Mouse (Mus musculus): ENCODE measurements around the gene Tmem221.

Tmem221 gene

GRCm38 (mm10) chr8:71558071-71558957 lies at the start of gene Tmem221:
Gene Tmem221 (minus strand): TSS chr8:71558871.
- peak; percentile 29 for DNase-seq

- no peak for DNase-seq
These were observed 45.4 kb upstream of the Tmem221 start for GRCm38 (mm10) chr8:71604021-71604420.

DNA sequence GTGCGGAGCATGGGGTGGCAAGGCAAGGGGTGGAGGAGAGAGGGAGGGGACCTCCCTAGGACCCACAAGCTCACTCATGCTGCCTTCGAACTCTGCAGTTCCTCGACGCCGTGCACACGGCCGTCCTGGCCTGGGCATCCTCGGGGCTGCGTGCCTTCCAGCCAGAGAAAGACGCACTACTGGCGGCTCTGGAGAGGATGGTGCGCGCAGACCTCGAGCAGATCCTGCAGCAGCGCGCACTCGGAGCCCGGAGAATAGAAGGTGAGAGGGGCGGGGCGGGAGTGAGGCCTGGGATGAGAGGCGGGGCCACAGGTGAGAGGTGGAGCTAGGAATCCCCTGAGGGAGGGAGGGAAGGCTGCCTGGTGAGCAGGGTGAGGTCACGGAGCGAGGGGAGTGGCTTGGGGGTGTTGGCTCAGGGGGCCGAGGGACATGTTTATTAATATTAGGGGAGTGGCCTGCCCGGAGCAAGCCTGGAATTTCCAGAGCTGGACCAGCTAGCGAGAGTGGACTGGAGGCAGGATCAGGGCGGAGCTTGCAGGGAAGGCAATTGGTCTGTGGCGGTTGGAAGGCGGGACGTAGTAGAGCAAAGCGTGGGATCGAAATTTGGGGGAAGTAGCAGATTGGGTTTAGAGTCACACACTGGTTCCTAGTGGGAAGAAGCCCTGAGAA lies 44.1 kb upstream of the Tmem221 start:
- DNase-seq, result peak; percentile 83

DNA sequence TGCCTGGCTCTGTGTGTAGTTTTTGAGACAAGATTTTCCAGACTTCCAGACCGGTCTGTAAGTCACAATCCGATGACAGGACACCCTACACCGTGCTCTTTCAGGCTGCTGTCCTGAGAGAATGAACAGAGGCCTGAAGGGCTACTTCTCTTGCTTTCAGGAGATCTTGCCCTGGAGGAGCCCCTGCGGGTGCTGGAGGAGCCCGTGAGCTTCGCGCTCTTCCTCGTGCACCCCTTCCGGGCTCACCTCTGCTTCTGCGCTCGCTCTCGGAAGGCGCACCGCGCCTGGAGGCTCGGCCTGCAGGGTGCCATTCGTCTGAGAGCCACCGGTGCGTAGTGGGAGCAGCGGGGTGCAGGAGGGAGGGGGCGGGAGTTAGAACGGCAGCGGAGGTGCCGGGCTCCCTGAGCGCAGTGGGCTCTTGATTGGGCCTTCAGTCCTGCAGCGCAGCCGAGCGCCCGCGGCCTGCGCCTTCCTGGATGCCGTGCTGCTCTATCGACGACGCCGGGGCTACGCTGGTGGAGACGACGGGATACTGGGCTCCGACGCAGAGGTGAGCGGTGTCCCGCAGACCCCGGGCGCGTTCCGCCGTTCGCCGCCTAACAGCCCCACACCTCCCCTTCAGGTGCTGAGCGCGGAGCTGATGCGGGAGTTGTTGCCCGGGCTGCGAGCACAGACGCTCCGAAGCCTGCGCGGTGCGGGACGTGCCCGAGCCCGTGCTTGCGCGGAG lies 43.4 kb upstream of the Tmem221 start:
- DNase-seq, result peak; percentile 52

DNA sequence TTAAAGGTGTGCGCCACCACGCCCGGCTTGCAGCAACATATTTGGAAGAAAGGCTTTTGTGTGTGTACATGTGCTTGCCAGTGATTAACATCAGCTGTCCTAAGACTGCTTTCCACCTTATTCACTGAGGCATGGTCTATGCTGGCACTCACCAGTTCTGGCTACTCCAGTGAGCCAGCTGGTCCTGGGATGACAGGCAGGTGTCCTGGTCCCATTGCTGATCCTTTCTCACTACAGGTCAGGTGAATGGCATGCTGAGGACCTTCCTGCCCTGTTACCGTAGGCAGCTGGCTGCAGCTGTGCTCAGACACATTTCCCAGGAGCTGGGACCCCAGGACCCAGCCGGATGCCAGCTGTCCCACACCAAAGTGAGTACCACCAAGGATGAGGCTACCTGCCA lies 40.2 kb upstream of the Tmem221 start:
- no peak for DNase-seq

DNA sequence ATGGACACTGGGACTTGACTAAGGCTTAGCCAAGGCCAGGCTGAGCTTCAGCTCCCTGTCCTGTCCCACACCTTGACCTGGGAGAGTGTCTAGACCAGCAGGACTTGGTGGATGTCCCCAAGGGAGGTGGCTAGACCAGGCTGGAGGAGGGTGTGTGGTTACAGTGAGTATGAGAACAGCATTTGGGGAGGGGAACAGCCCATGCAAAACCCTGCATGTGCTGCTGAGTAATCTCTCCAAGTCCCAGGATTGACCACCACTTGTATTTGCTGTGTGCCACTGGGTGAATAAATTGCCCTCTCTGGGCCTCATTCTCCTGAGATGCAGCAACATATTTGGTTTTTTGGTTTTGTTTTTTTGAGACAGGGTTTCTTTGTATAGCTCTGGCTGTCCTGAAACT lies 39.7 kb upstream of the Tmem221 start:
- no peak for DNase-seq

GRCm38 (mm10) chr8:71597451-71597850 lies 38.8 kb upstream of the Tmem221 start, which contains the start of gene Fam129c:
Gene Fam129c (plus strand): TSS chr8:71597648.
- DNase-seq, result no peak

DNA sequence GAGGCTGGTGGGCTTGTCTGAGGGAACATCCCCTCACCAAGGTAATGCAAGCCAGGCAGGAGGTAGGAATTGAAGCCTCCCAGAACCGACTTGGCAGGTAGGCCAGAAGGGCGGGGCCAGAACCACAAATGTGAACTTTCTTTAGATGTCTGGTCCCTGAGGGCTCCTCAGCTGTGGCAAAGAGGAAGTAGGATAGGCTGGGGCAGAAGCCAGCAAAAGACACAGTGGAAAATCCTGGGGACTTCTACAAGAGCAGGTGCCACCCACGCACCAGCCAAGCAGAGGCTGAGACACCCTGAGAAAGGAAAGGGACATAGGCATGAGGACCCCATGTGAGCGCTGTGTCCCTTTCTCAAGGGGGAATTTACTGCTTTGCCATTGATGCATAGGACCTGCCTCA lies 38.1 kb upstream of the Tmem221 start:
- DNase-seq, result no peak

DNA sequence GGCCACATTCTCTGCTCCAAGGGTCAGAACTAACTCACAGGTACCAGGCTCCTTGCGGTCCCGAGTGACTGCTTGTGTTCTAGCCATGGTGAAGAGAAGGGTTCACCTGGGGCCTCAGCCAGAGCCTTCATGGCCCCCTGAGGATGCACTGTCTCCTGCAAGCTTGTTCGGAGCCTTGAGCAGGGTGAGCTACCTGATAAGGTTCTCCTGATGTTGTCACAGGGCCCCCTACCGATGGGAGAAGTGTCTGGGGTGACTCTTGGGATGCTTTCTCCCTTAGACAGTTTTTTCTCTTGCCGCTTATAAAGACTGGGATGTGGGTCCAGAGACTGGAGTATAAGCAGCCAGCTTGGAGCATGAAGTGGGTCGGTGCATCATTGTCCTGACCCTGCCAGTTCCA lies 37.7 kb upstream of the Tmem221 start:
- no peak for DNase-seq

- DNase-seq, result peak; percentile 90
These were observed 37.2 kb upstream of the Tmem221 start for GRCm38 (mm10) chr8:71595862-71596261.

- no peak for DNase-seq
These were observed 35.7 kb upstream of the Tmem221 start for GRCm38 (mm10) chr8:71594324-71594722.

GRCm38 (mm10) chr8:71593556-71594323 lies 35.1 kb upstream of the Tmem221 start:
- no peak for DNase-seq

DNA sequence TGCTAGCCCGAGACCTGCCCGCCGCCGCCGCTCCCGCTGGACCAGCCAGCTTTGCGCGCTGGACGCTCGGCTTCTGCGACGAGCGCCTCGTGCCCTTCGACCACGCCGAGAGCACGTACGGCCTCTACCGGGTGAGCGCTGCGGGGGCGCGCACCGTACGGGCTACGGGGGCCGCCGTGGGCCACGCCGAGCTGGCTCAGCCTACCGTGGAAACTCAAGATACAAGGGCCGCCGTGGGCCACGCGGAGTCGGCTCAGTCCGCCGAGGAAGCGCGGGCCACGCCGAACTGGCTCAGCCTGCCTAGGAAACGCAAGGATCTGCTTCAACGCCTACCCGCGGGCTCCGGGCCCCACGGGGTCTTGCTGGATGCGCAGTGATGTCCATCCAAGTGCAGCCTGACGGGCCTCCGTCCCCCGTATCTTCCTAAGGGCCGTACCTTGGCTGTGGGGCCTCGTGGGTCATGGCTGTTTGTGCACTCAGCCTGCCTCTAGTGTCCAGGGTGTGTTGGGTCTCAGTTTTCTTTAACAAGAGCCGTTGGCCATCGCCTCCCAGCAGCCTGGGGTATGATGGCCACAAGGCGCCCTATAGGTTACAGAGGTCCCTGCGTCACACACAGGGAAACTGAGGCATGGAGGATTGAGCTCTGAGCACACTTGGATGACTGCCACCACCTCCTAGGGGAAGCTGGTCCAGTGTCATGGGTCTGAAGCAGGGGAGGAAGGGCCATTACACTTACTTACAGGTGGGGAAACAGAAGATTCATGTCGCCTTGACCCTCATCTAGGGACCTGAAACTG lies 33.9 kb upstream of the Tmem221 start:
- DNase-seq, result peak; percentile 80

DNA sequence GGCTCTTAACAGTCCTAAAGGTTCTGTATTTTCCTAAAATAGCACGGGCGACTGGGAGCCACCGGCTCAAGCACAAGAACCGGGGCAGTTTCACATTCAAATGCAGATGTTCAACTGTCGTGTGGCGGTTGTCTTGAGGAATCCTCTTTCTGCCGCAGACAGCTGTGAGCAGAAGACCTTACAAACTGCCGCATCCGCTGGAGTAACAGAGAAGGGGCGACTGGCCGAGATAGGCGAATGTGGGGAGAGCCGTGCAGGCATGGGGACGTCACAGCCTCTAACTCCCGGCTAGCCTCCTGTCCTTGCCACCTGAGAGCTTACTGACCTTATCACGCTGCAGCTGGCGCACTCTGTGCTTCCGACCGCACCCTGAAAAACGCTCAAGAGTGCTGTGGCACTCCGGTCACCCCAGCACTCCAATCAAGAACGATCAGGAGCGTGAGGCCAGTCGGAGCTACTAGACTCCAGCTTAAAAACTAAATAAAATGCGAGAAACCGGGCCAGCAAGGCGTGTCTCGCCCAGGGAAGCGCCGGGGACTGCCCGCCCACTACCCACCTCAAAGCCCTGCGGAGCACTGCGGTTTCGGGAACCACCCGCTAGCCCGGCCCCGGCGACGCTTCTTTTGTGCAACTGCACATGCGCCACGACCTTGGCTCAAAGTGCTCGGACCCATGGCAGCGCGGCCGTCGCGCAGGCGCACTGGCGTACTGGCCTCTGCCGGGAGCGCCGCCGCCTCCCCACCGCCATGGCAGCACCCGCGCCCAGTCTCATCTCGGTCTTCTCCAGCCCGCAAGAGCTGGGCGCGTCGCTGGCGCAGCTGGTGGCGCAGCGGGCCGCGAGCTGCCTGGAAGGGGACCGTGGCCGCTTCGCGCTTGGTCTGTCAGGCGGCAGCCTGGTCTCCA lies 33.1 kb upstream of the Tmem221 start, which contains the start of gene Pgls:
Gene Pgls (plus strand): TSS at position 706 of the 903 bp plus-strand sequence.
- DNase-seq, result peak; percentile 98

DNA sequence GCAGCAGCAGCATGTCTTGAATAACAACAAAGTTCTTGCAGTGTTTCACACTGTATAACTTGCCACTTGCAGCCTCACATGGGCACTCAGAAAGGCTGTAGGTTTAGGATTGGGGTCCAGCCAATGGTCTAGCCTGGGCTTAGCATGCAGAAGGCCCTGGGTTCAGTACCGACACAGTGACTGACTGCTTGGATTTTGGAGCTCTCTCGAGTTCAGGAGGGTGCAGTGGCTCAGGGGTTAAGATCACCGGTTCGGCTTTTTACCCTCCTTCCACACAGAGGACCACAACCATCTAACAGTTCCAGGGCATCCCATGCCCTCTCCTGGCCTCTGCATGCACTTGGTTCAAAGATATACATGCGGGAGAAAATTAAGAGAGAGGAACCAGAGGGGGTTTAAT lies 32.3 kb upstream of the Tmem221 start:
- DNase-seq, result no peak

DNA sequence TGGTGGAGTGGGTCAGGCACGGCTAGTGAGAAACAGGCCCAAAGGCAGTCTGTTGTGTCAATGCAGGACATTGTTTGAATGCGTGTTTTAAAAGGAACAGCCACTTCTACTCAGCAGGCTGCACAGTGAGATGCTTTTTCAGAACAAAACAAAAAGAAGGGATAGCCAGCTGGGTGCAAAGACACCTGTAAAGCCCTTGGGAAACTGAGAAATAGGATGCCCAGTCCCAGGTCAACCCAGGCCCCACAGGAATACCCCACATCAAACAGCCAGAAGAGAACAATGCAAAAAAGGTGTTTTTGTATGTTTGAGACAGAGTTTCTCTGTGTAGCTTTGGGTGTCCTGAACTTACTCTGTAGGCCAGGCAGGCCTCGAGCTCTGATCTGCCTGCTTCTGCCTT lies 30.1 kb upstream of the Tmem221 start:
- DNase-seq, result no peak

- peak; percentile 38 for DNase-seq
These were observed 28.2 kb upstream of the Tmem221 start for GRCm38 (mm10) chr8:71586891-71587290.

DNA sequence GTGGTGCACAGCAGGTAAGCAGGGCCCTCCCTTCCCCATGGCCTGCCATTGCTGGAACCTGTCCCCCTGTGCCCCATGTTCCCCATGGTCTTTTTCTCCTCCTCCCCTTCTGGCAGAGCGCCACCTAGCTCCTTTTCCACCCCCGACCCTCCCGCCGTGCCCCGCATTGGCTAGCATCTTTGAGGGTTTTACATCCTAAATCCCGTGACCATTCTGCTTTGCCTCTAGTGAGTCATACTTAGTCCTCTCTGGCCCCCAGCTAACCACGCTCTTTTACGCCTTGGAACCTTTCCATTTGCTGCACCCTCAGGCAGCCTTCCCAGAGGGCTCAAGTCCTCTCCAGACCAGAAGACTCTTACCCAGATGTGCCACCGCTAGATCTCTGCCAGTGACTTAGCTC lies 21.5 kb upstream of the Tmem221 start:
- no peak for DNase-seq

DNA sequence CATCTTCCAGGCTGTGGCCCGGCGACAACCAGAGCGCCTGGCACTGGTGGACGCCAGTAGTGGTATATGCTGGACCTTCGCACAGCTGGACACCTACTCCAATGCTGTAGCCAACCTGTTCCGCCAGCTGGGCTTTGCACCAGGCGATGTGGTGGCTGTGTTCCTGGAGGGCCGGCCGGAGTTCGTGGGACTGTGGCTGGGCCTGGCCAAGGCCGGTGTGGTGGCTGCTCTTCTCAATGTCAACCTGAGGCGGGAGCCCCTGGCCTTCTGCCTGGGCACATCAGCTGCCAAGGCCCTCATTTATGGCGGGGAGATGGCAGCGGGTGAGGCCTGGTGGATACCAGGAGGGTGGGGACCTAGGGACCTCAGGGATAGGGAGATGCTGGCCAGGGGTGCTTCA lies 20.8 kb upstream of the Tmem221 start:
- no peak for DNase-seq

- DNase-seq, result no peak
These were observed 20.3 kb upstream of the Tmem221 start for GRCm38 (mm10) chr8:71579009-71579408.

Measured in embryo, embryonic 11 days (tissue).